8 mouse cellular contexts compared by ENCODE assay signal in genomic region chr2:156177651-156178050, GRCm38 (mm10). TPM values are rescaled to one million over a fixed set of nuclear protein-coding genes. Genes with fewer than 3 reads are reported as not detected.
DNase-seq lines count a peak whose midpoint lies in the region; ATAC-seq and TF ChIP-seq lines count a peak whose summit lies in the region.

No protein-coding gene starts in this region.

- peaks cover 62% of the 10 kb centered on the region for H3K36me3 ChIP-seq in heart, embryonic 14.5 days (ENCODE audit: control insufficient read depth, insufficient read depth, low read length)
- H3K36me3 ChIP-seq in forebrain, postnatal 0 days (ENCODE audit: insufficient read depth), result peaks cover 15% of the 10 kb centered on the region
- peaks cover 15% of the 10 kb centered on the region for H3K36me3 ChIP-seq in midbrain, embryonic 11.5 days (ENCODE audit: control insufficient read depth, insufficient read depth, low read length)

- H3K27me3 ChIP-seq in heart, embryonic 14.5 days (ENCODE audit: control insufficient read depth, insufficient read depth, low read length), result no peaks in the 10 kb centered on the region
- no peaks in the 10 kb centered on the region for H3K27me3 ChIP-seq in forebrain, postnatal 0 days (ENCODE audit: insufficient read depth, low read length)
- H3K27me3 ChIP-seq in midbrain, embryonic 11.5 days (ENCODE audit: control insufficient read depth, insufficient read depth, low read length), result no peaks in the 10 kb centered on the region

- no peak for TF ChIP-seq CTCF in forebrain, postnatal 0 days (IDR thresholded peaks at IDR 0.05; ENCODE audit: low read depth)

- peaks cover 2 to 29% of the 10 kb centered on the region in 2 experiments; a peak in 3 of 4 replicates for H3K4me1 ChIP-seq in heart, embryonic 14.5 days (ENCODE audit: control insufficient read depth in 2 of 2, insufficient read depth in 2 of 2, low read length in 2 of 2)
- peaks cover 15% of the 10 kb centered on the region for H3K4me1 ChIP-seq in forebrain, postnatal 0 days (ENCODE audit: insufficient read depth)
- peaks cover 17% of the 10 kb centered on the region for H3K4me1 ChIP-seq in midbrain, embryonic 11.5 days (ENCODE audit: control insufficient read depth, insufficient read depth, low read length)

- H3K27ac ChIP-seq in heart, embryonic 14.5 days (replicated peaks in 1 of 2; ENCODE audit: control insufficient read depth in 1 of 2, insufficient read depth in 1 of 2, low read depth in 2 of 2, low read length in 2 of 2), result no peak overlapping the region
- H3K27ac ChIP-seq in forebrain, postnatal 0 days (ENCODE audit: low read depth, low read length), result no peak overlapping the region
- H3K27ac ChIP-seq in midbrain, embryonic 11.5 days (ENCODE audit: low read depth, low read length), result no peak overlapping the region

- H3K9ac ChIP-seq in heart, embryonic 14.5 days (ENCODE audit: low read length), result peak overlapping the region; percentile 100; the same call in 1 of the 2 replicates
- H3K9ac ChIP-seq in forebrain, postnatal 0 days, result no peak overlapping the region
- no peak overlapping the region for H3K9ac ChIP-seq in midbrain, embryonic 11.5 days (ENCODE audit: low read length)

- peak overlapping the region; percentile 14 to 95; a peak in 3 of 4 replicates for H3K4me3 ChIP-seq in heart, embryonic 14.5 days (ENCODE audit: control insufficient read depth in 1 of 2, insufficient read depth in 1 of 2, low read depth in 1 of 2, low read length in 2 of 2)
- peak overlapping the region; percentile 22; the same call in 1 of the 2 replicates for H3K4me3 ChIP-seq in forebrain, postnatal 0 days (ENCODE audit: low read depth, low read length)
- H3K4me3 ChIP-seq in midbrain, embryonic 11.5 days (ENCODE audit: low read depth, low read length), result no peak overlapping the region

- no peaks in the 10 kb centered on the region for H3K9me3 ChIP-seq in heart, embryonic 14.5 days (ENCODE audit: control insufficient read depth, low read length)
- no peaks in the 10 kb centered on the region for H3K9me3 ChIP-seq in forebrain, postnatal 0 days (ENCODE audit: low read length)
- no peaks in the 10 kb centered on the region for H3K9me3 ChIP-seq in midbrain, embryonic 11.5 days (ENCODE audit: control insufficient read depth, low read length)

- ATAC-seq in heart, embryonic 14.5 days (ENCODE audit: insufficient number of reproducible peaks, insufficient read depth, low FRiP score, low read depth), result no peak
- ATAC-seq in forebrain, postnatal 0 days, result no peak
- ATAC-seq in midbrain, embryonic 11.5 days (ENCODE audit: low FRiP score), result no peak

- WGBS in heart, embryonic 14.5 days, result 49% methylated on average over 7 of the region's 7 CpGs
- 76% methylated on average over 7 of the region's 7 CpGs for WGBS in forebrain, postnatal 0 days
- 86% methylated on average over 7 of the region's 7 CpGs for WGBS in midbrain, embryonic 11.5 days

- H3K4me2 ChIP-seq in heart, embryonic 14.5 days (ENCODE audit: low read length), result peak overlapping the region; percentile 87
- peak overlapping the region; percentile 31; the same call in 1 of the 2 replicates for H3K4me2 ChIP-seq in forebrain, postnatal 0 days (ENCODE audit: low read depth)
- peak overlapping the region; percentile 82 for H3K4me2 ChIP-seq in midbrain, embryonic 11.5 days

- DNase-seq in heart, adult 18-20 months, result no peak
- peak; percentile 35 for DNase-seq in ES-CJ7 (ENCODE audit: low read depth, low spot score)
- DNase-seq in forebrain, postnatal 0 days, result no peak
- no peak for DNase-seq in midbrain, embryonic 11.5 days (ENCODE audit: low spot score, missing footprints)
- no peak for DNase-seq in thymus, adult 18-20 months
- DNase-seq in frontal cortex, adult 2 months (ENCODE audit: extremely low spot score in 1 of 2, low spot score in 1 of 2), result no peak
- DNase-seq in urinary bladder, postnatal 14 days (ENCODE audit: low spot score), result no peak

RNA-seq across cellular contexts. Expression of gene Rbm39, which starts 2.4 kb away (rescaled TPM):
- polyA plus RNA-seq in heart, embryonic 14.5 days (2014; fragmentation: Nextera tagmentation; extraction: Ambion mirVana), result 407 and 423 TPM in 2 replicates
- 100 to 1,000 TPM; 143 to 154 TPM for total RNA-seq in heart, adult 18-20 months (2021)
- 332 and 415 TPM in 2 replicates for total RNA-seq in forebrain, postnatal 0 days (2014; rRNA removed)
- 412 and 413 TPM in 2 replicates for polyA plus RNA-seq in forebrain, postnatal 0 days (2015; fragmentation: Nextera tagmentation; extraction: Ambion mirVana)
- polyA plus RNA-seq in midbrain, embryonic 11.5 days (2014; fragmentation: Nextera tagmentation; extraction: Ambion mirVana), result 708 and 733 TPM in 2 replicates
- 169 and 203 TPM in 2 replicates for polyA plus RNA-seq in frontal cortex, adult 2 months (2012; rRNA removed)

RNA-seq across cellular contexts. Expression of gene Phf20, which starts 18.6 kb away (rescaled TPM):
- 44.6 and 51.3 TPM in 2 replicates for polyA plus RNA-seq in heart, embryonic 14.5 days (2014; fragmentation: Nextera tagmentation; extraction: Ambion mirVana)
- total RNA-seq in heart, adult 18-20 months (2021), result 10 to 100 TPM; 22.8 to 24.8 TPM
- total RNA-seq in forebrain, postnatal 0 days (2014; rRNA removed), result 45.9 and 57.1 TPM in 2 replicates
- 111 and 148 TPM in 2 replicates for polyA plus RNA-seq in forebrain, postnatal 0 days (2015; fragmentation: Nextera tagmentation; extraction: Ambion mirVana)
- polyA plus RNA-seq in midbrain, embryonic 11.5 days (2014; fragmentation: Nextera tagmentation; extraction: Ambion mirVana), result 91.4 and 102 TPM in 2 replicates
- 29.7 and 34.2 TPM in 2 replicates for polyA plus RNA-seq in frontal cortex, adult 2 months (2012; rRNA removed)

RNA-seq across cellular contexts. Expression of gene Nfs1, which starts 33.7 kb away (rescaled TPM):
- polyA plus RNA-seq in heart, embryonic 14.5 days (2014; fragmentation: Nextera tagmentation; extraction: Ambion mirVana), result 63.8 and 64.8 TPM in 2 replicates
- 10 to 100 TPM; 93.7 to 97.1 TPM for total RNA-seq in heart, adult 18-20 months (2021)
- total RNA-seq in forebrain, postnatal 0 days (2014; rRNA removed), result 41.9 and 42.7 TPM in 2 replicates
- 41.2 and 48.6 TPM in 2 replicates for polyA plus RNA-seq in forebrain, postnatal 0 days (2015; fragmentation: Nextera tagmentation; extraction: Ambion mirVana)
- 34.1 and 37.2 TPM in 2 replicates for polyA plus RNA-seq in midbrain, embryonic 11.5 days (2014; fragmentation: Nextera tagmentation; extraction: Ambion mirVana)
- 55.0 and 56.2 TPM in 2 replicates for polyA plus RNA-seq in frontal cortex, adult 2 months (2012; rRNA removed)

RNA-seq across cellular contexts. Expression of gene Romo1, which starts 33.8 kb away (rescaled TPM):
- 463 and 501 TPM in 2 replicates for polyA plus RNA-seq in heart, embryonic 14.5 days (2014; fragmentation: Nextera tagmentation; extraction: Ambion mirVana)
- total RNA-seq in heart, adult 18-20 months (2021), result 100 to 1,000 TPM; 383 to 389 TPM
- 91.3 and 132 TPM in 2 replicates for total RNA-seq in forebrain, postnatal 0 days (2014; rRNA removed)
- polyA plus RNA-seq in forebrain, postnatal 0 days (2015; fragmentation: Nextera tagmentation; extraction: Ambion mirVana), result 529 and 662 TPM in 2 replicates
- 410 TPM in 2 replicates for polyA plus RNA-seq in midbrain, embryonic 11.5 days (2014; fragmentation: Nextera tagmentation; extraction: Ambion mirVana)
- polyA plus RNA-seq in frontal cortex, adult 2 months (2012; rRNA removed), result 272 and 376 TPM in 2 replicates

RNA-seq across cellular contexts. Expression of gene Gm28036, which starts 50.8 kb away (rescaled TPM):
- polyA plus RNA-seq in heart, embryonic 14.5 days (2014; fragmentation: Nextera tagmentation; extraction: Ambion mirVana), result 7.6 and 9.4 TPM in 2 replicates
- total RNA-seq in heart, adult 18-20 months (2021), result 10 to 100 TPM in 1 of 2 experiments, 1 to 10 TPM in 1; 6.5 to 12.3 TPM
- 14.4 and 20.5 TPM in 2 replicates for total RNA-seq in forebrain, postnatal 0 days (2014; rRNA removed)
- polyA plus RNA-seq in forebrain, postnatal 0 days (2015; fragmentation: Nextera tagmentation; extraction: Ambion mirVana), result 8.6 and 13.0 TPM in 2 replicates
- 19.1 and 19.6 TPM in 2 replicates for polyA plus RNA-seq in midbrain, embryonic 11.5 days (2014; fragmentation: Nextera tagmentation; extraction: Ambion mirVana)
- 4.3 and 5.5 TPM in 2 replicates for polyA plus RNA-seq in frontal cortex, adult 2 months (2012; rRNA removed)

Comparison
In these comparisons a context has a peak if more than half of its experiments do, and no peak if none do; other contexts are left out.
1. H3K4me2 ChIP-seq: peak in every context shown above with its lines; median percentile 87 in heart, embryonic 14.5 days; 82 in midbrain, embryonic 11.5 days; 31 in forebrain, postnatal 0 days.